Mouse (Mus musculus) thymus, postnatal 0 days (tissue): ENCODE results near the gene Chrm4. TPM values are rescaled to one million over a fixed set of nuclear protein-coding genes. Genes with fewer than 3 reads are reported as not detected.
A peak's percentile ranks its signal among the peaks of the same experiment; 100 is the strongest.

Source experiments
- DNase-seq: peaks from one replicate; pipeline ENCODE4 v3.0.0-alpha.2; 2015; ENCODE audit warnings: low spot score
- polyA plus RNA-seq: library from polyadenylated mRNA; unstranded; fragments of >200 nt; fragmentation: Nextera tagmentation; extraction: Ambion mirVana; gene quantifications from 2 replicates; pipeline ENCODE4 v1.2.1, GENCODE M21; 2015

The Chrm4 gene
- polyA plus RNA-seq, 1 experiment from 2014 or later = 0.09 TPM

DNA sequence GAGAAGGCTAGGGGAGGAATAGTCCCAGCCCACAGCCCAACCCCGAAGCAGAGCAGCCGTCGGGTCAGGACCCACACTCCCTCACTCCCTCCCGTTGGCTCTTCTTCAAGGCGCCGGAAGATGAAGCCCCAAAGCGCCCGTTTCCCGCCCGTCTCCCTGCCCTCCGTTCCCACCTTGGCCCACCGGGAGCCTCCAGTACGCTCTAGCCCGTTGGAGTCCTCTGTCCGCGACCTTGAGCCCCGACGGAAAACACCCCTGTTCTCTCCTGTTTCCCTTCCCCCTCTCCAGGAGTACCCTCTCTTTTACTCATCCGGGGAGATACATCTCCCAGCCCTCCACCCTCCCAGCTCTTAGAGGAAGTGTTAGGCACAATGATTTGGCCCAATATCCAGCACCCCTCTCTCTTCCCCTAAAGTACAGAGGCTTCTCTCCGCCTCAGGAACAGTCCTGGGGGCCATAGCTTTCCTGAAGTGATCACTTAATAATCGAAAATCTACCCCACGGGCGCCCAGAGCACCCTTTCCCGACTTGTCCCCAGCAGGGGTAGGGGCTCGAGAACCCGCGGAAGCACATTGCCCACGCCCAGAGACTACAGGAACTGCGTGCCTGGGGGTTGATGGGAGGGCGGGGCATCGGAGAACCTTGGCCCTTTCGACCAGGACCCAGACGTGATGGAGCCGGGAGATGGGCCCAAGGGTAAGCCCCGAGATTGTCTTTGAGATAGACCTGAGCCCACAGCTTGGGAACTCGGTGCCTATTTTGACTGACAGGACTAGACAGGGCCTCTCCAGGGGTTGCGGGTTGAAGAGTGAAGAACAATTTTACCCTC lies 4.2 kb upstream of the Chrm4 start:
- no peak for DNase-seq

DNA sequence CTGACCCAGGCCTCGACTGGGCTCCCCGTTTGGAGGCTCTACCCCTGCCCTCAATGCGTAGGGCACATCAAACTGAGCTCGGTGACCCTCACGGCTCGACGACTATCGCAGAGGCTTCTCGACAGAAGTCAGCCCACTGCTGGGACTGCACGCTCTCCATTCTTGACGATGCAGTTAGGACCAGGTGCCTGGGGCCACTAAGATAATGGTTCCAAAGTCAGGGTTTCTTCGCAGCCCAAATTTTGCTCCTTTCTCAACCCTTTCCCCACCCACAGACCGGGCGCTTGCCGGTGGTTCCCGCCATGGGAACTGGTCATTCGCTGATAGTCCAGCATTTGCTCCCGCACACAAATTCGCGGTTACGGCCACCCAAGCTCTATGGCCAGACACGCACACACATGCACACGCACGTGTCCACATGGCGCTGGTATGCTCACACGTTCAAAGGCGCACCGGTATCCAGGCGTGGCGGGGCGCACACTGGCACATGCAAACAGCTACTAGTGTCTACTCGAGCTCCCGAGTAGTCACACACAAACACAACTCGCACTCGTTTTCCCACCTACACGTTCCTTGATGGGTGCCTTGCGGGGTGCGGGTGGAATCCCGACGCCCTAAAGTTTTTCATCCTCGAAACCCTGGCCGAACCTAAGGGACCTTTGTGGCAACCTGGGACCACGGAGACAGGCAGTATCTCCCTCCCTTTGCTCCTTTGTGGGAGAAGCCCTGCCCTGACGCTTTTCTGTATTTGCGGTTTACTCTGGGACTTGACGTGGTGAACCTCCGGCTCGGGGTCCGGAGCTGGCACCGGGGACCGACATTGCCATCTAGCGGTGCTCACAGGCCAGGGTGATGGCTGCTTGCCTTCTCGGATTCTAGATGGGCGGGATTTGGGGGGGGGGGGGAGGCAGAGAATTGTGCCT lies 3.4 kb upstream of the Chrm4 start:
- peak; percentile 73 for DNase-seq

DNA sequence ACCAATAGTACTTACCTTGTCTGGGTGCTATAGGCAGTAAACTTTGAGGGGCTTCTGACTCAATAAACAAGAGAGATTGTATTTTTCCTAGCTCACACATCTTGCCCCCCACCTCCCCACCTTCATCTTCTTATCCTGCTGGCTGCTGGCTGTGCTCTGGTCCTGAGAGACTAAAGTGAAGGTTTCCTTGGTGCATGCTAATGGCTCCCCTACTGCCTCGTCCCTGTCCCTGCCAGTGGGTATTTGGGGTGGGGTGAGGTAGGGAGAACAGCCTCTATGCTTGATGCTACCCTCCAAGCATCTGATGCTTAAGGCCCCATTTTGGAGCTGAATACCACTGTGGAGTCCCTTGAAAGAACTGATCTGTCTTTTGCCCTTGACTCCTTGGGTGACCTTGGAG lies 2.3 kb upstream of the Chrm4 start:
- DNase-seq = no peak

DNA sequence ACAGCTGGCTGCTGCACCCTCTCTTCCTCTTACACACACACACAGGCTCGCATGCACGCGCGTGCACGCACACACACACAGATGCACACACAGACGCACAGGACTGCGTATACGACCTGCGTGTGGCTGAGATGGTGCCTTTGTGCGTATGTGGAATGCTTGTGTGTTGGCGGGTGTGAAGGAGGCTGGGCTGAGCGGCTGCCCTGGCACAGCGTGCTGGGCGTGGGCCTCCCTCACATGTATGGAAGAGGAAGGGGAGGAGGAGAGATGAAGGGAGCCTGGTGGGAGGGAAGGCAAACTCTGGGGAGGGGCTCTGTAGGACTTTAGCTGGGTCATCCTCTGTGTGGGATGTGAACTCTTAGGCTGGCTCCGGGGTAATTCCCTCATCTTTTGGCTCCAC lies 1.6 kb upstream of the Chrm4 start:
- no peak for DNase-seq

DNA sequence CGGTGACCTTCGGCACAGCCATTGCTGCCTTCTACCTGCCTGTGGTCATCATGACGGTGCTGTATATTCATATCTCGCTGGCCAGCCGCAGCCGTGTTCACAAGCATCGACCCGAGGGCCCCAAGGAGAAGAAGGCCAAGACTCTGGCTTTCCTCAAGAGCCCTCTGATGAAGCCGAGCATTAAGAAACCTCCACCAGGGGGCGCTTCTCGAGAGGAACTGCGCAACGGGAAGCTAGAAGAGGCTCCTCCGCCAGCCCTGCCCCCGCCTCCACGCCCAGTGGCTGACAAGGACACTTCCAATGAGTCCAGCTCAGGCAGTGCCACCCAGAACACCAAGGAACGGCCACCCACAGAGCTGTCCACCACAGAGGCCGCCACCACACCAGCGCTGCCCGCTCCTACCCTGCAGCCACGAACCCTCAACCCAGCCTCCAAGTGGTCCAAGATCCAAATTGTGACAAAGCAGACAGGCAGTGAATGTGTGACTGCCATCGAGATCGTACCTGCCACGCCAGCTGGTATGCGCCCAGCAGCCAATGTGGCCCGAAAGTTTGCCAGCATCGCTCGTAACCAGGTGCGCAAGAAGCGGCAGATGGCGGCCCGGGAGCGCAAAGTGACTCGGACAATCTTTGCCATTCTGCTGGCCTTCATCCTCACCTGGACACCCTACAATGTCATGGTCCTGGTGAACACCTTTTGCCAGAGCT lies 931 bp downstream of the Chrm4 start:
- peak; percentile 78 for DNase-seq

DNA sequence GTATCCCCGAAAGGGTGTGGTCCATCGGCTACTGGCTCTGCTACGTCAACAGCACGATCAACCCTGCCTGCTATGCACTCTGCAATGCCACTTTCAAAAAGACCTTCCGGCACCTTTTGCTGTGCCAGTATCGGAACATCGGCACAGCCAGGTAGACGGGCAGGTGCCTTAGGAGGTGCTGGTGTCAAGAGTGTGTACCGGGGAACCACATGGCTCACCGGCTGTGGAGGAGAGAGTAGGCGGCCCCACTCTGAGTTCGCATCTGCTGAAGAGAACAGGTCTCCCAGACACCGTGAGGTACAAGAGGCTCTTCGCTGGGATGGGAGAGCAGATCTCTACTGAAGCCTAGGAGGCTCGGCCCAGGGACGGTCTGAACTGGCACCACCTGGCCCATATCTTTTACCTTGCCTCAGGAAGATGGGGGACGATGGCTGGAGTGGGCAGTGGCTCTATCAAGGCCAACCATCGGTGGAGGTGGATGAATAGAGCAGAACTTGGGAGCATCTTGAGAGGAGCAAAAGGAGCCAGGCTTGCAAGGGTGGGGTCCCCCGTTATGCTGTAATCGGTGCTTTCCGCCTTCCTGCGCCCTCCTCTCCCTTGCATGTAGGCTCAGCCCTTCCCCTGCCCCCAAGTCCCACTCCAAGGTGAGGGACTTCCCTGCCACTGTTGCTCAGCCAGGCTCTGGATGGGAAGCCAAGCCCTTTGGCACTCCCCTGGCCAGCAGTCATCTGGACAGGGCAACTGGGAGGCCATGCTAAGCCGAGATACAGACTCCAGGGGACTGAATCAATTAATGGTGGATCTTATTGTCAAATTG lies 1.7 kb downstream of the Chrm4 start:
- no peak for DNase-seq

DNA sequence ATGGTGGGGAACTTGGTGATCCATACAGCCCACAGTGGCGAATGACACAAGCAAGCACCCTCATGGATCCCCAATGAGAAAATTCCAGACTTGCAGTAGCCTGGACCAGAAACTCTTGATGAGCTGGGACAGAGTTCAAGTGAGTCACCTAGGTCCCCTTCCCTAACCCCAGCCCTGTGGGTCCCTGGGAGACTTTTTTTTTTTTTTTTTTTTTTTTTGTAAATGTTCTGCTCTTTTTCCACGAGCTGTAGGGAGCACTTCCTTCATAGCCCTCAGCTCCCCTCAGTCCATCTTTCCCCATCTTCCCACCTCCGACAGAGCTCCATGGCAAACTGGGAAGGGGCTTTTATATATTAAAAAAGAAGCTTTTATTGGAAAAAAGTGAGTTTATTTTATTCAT lies 2.4 kb downstream of the Chrm4 start:
- no peak for DNase-seq

DNA sequence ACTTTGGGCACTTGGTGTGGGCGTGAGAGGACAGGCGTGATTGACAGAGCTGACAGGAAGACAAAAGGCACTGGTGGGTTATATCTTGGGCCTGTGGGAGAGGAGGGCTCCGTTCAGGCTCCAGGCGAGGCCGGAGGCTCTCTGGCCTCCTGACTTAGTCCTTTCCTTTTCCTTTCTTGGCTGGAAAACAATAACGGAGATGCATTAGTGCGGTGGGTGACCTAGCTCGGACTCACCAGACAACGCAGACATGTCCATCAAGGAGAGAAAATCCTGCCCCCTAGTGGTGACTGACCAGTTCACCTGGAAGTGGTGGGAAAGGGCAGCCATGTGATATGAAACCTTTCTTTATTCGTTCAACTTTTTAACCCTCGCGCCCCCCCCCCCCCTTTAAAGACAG lies 2.9 kb downstream of the Chrm4 start:
- peak; percentile 53 for DNase-seq

DNA sequence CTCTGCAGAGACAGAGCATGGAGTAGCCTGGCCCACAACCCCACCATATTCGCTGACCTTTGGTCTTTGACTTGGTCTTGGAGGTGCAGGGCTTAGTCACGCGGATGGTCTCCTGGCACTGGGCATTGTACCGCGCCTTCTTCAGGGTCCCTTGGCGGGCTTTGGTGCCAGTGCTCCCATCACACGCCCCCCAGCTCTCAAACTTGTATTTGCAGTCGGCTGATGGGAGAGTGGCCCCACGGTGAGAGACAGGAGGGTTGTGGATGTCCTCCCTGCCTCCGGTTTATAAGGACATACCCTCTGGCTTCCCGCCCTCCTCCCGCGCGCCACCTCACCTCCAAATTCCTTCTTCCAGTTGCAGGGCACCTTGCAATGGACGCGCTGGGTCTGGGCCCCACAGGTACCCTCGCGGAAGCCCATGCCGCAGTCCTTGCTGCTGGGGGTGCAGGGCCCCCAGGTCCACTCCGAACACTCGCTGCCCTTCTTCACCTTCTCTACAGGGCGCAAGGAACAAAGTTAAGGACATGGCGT lies 3.8 kb downstream of the Chrm4 start:
- no peak for DNase-seq

DNA sequence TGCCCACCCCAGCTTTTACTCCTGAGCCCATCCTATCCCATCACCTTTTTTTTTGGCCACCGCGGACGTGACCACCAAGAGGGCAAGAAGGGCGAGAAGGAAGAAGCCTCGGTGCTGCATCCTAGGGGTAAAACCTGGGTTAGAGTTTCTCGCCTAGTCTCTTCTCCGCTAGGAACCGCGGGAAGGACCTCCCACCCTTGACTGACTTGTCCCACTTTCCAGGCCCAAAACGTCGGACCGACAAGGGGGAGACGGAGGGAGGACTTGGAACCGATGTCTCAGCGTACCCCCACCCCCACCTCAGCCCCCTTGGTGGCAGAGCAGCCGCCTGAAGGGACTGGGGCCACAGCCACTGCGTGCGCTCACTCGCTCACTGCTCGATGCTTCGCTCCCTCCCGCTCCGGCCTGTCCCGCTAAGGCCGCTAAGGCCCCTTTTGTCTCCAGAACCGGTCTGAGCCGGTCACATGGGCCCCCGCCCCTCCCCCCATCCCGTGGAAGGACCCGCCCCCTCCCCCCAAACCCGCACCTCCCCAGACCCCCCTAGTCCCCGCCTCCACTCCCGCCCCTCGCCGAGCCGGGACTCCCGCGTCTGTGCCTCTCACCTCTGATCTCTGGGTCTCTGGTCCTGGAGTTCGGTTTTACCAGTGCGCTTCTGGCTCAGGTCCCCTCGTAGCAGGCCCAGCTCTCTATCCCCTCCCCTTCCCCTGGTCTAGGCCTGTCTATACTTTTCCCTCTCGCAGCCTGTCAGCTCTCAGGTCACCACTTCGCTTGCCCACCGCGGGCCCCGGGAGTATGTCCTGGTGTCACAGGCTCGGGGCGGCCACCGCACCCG lies 4.5 kb downstream of the Chrm4 start:
- DNase-seq = no peak

DNA sequence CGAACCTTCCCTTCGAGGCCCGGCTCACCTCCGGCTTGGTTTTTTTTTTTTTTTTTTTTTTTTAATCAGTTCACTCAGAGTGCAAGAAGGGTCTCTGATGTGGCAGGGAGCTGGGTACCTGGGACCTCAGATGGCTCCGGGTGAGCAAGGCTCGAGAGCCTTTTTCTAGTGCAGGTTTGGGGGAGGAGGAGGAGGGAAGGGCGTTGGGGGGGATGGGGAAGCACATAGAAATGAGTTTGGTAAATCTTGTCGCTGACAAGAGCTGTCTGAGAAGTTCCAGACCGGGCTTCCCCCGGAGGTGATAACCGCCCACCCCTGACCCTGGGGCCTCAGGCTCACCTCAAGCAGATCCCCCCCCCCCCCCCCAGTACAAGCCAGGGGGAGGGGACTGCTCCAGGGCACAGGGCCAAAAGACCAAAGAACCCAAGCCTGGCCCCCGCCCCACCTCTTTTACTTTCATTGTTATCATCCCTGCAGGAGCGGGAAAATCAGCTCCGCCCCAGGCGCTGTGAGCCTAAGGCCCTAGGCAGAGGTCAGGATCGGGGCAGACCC lies 5.2 kb downstream of the Chrm4 start, which contains the start of gene Mdk:
TSS of gene Mdk (minus strand) at position 138 of the 552 bp plus-strand sequence.
- no peak for DNase-seq

DNA sequence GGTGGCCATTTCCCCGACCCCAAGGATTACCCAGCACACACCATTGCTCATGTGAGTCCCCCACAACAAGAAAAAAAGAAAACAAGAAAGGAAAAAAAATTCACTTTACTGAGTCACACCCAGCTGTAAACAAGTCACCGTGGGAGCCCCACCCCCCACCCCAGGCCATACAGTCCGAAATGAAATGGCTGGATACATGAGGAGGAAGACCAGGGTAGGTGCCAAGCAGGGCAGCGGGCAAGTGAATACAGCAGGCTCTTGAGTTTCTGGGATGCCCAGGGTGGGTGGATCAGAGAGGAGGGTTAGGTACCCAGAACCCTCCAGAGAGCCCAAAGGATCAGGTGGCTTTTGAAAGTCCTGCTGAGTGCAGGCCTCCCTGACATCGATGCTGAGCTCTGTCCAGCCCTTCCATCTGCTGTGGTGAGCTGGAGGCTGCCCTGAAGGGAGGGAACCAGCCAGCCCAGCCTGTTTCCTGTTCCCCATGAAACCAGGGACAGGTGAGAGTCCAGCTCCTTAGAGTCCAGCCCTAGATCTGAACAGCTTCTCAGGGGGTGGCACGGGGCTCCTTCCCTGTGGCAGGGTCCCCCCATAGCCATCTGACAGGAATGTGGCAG lies 5.8 kb downstream of the Chrm4 start:
- no peak for DNase-seq

DNA sequence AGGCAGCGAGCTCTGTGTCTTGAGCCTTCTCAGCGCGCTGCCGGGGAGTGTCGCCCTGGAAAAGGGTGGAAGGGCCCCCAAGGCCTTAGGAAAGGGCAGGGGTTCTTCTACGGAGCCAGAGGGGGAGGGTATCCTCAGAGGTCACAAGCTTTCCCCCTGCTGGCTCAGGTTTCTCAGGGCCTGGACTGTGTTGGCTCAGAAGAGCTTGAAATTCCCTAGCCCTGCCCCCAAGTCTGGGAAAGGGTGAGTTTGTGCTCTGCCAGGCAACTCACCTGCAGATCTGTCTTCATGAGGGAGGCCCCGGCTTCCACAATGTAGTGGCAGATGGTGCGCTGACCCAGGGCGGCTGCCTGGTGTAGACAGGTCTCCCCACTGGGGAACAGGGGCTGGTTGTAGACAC lies 6.4 kb downstream of the Chrm4 start:
- no peak for DNase-seq

DNA sequence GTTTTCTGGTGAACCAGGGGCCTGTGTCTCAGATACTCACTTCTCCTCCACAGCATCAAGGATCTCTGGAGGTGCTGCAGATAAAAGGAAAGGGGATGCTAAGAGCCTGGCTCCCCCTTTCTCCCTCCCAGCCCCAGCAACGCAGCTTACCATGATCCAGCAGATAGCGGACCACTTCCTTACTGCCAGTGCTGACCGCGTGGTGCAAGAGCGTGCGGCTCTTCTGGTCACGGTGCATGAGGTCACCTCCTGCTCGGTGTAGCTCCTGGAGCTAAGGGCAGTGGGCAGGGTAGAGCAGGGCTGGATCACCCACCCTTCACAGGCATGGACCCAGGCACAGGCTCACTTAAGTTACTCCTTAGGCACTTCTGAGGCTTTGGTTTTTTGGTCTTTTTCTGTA lies 7.0 kb downstream of the Chrm4 start:
- DNase-seq = no peak

DNA sequence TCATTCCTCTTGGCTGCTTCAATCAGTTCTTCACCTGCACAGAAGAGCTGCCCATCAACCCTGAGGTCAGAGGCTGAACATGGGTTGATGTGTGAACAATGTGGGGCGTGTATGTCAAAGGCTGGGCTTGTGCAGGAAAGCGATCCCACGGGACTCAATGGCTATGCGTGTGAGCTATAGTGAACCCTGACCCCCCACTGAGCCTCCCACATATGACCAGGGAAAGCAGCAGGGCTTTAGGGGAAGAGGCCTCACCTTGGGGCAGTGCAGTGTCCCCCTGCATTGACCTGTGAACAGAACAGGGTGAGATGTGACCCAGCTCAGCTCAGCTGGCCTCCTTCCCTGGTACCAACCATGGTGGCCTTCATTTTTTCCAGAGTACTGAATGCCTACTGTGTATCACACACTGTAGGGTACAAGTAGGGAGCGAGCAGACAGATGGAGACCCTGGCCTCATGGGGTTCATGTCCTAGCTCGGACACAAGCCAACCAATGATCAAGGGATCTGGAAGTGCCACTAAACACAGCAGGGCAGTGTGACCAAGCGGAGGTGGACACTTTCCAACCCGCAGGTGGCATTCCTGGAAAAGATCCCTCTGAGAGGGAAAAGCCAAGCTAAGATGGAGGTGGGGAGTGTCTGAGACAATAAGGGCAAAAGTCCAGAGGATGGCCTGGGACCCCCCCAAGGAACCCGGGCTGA lies 7.9 kb downstream of the Chrm4 start:
- no peak for DNase-seq

DNA sequence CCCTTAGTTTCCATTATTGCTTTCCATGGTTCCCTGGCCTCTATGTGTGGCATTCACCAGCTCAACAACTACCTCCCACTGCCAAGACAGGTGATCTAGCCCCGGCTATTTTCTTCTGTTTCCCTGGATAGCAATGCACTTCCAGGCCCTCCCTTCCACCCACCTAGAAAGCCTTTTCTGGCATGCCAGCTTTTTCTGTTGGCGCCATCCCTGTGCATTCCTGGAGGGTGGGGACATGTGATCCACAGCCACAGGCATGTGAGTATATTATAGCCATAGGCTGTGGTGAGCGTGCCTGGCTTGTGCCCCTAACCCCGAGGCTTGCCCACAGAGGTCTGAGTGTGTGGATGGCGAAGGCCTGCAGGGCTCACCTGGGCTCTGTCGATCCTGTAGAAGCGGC lies 9.1 kb downstream of the Chrm4 start:
- no peak for DNase-seq

DNA sequence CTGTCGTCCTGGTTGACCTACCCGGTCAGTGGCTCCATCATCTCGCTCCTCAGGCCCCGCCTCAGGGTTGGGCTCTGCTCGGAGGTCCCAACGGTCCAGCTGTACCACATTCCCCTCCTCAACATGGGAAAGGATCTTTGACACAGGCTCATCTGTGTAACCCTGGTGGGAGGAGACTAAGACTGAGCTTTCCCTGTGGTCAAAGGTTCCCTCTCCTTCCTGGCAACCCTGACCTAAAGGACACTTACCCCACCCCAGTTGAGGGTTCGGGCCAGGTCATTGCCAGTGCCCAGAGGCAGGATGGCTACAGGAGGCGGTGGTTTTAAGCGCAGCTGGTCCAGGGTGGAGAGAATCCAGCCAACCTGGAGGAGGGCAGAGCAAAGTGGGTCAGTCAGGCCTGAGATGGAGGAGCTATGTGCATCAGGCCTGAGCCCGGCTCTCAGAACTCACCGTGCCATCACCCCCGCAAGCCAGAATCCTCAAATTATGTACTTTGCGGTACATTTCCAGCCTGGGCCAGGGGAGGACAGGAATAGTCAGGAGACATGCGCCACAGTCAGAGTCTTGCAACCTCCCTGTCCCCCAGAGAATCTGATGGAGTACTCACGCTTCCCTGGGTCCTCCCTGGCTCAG lies 12.4 kb downstream of the Chrm4 start:
- no peak for DNase-seq

DNA sequence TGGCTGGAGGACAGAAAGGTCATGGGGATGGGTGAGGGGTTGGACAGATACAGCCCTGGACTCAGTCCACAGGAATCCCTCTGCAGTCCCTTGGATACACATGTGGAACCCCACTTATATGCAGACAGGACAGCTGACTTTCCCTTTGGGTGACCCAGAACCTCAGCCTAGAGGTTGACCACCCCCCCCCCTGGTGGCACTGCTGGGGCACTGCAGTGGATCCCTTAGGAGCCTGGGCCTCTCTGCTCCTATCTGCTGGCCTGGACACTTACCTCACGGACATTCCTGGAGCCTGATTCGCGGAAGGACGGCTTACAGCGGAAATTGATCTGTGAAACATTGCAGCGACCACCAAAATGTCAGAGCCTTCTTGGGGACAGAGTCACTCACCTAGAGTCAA lies 15.3 kb downstream of the Chrm4 start:
- no peak for DNase-seq
